Mouse (Mus musculus) right cerebral cortex, adult 18-20 months (tissue): ENCODE results near the gene Foxl1.
"Not testable (repeated sequence)": the region's sequence is repeated elsewhere in the genome, so short reads cannot be mapped to it uniquely, and the experiment has no call there.

Experiments used
- DNase-seq: peaks from one replicate; pipeline ENCODE4 v3.0.0; 2022; ENCODE audit warnings: mixed read lengths

The Foxl1 gene

GRCm38 (mm10) chr8:121125311-121125876, 2.3 kb upstream of the Foxl1 start:
- peak; percentile 42 for DNase-seq

GRCm38 (mm10) chr8:121126191-121126590, 1.5 kb upstream of the Foxl1 start:
- DNase-seq, result no peak

- no peak for DNase-seq
Measured at GRCm38 (mm10) chr8:121126694-121127093, 1.0 kb upstream of the Foxl1 start.

GRCm38 (mm10) chr8:121127291-121127701, 444 bp upstream of the Foxl1 start:
- no peak for DNase-seq

- no peak for DNase-seq
Measured at GRCm38 (mm10) chr8:121128531-121129264, 958 bp downstream of the Foxl1 start.

- no peak for DNase-seq
Measured at GRCm38 (mm10) chr8:121129265-121129940, 1.7 kb downstream of the Foxl1 start.

- DNase-seq, result no peak
Measured at GRCm38 (mm10) chr8:121130522-121130921, 2.8 kb downstream of the Foxl1 start.

GRCm38 (mm10) chr8:121132961-121133513, 5.3 kb downstream of the Foxl1 start:
- DNase-seq, result no peak

- no peak for DNase-seq
Measured at GRCm38 (mm10) chr8:121134102-121134501, 6.4 kb downstream of the Foxl1 start.

- no peak for DNase-seq
Measured at GRCm38 (mm10) chr8:121134512-121134911, 6.8 kb downstream of the Foxl1 start.

- no peak for DNase-seq
Measured at GRCm38 (mm10) chr8:121136856-121137255, 9.1 kb downstream of the Foxl1 start.

- DNase-seq, result not testable (repeated sequence)
Measured at GRCm38 (mm10) chr8:121145457-121146134, 17.9 kb downstream of the Foxl1 start.

- DNase-seq, result no peak
Measured at GRCm38 (mm10) chr8:121148573-121149083, 20.9 kb downstream of the Foxl1 start.

GRCm38 (mm10) chr8:121152394-121152793, 24.7 kb downstream of the Foxl1 start:
- no peak for DNase-seq

GRCm38 (mm10) chr8:121156990-121157491, 29.3 kb downstream of the Foxl1 start:
- no peak for DNase-seq

- no peak for DNase-seq
Measured at GRCm38 (mm10) chr8:121158812-121159211, 31.1 kb downstream of the Foxl1 start.

GRCm38 (mm10) chr8:121161437-121161836, 33.7 kb downstream of the Foxl1 start:
- DNase-seq, result no peak

- no peak for DNase-seq
Measured at GRCm38 (mm10) chr8:121162413-121162812, 34.7 kb downstream of the Foxl1 start.

- DNase-seq, result no peak
Measured at GRCm38 (mm10) chr8:121162906-121163695, 35.4 kb downstream of the Foxl1 start.

- DNase-seq, result no peak
Measured at GRCm38 (mm10) chr8:121164017-121164469, 36.3 kb downstream of the Foxl1 start.

- DNase-seq, result no peak
Measured at GRCm38 (mm10) chr8:121168033-121168432, 40.3 kb downstream of the Foxl1 start.

GRCm38 (mm10) chr8:121170116-121170515, 42.4 kb downstream of the Foxl1 start:
- no peak for DNase-seq
